9 mouse cellular contexts compared by ENCODE assay signal in the genomic region with DNA sequence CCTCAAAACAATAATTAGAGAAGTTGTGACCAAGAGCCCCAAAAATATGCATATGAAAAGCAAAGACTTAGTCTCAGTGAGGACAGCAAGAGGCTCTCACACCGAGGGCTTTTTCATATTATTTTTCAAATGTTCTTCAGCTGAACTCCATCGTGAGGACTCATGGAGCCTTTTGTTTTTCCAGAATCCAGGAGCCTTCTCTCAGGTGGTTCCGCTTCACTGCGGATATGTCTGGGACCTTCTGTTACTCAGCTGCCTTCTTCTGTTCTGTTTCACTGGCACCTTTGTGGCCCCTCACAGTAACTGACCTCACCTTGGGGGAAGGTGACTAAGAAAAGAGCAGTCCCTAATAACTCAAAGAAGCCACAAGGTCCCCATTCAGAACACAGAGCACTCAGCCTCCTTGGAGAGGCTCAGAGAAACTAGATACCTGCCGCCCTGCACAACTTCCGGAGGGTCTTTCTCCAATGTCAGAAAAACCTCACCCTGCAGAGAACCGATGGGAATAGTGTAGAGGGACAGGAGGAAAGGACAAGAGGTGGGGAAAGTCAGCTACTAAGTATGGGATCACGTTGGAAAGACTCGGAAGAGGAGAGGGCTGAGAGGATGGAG. TPM values are rescaled to one million over a fixed set of nuclear protein-coding genes. Genes with fewer than 3 reads are reported as not detected.
DNase-seq lines count a peak whose midpoint lies in the region; ATAC-seq and TF ChIP-seq lines count a peak whose summit lies in the region.
"Had no signal": no experiment of that assay in that cellular context is flagged by ENCODE, and none has a peak within 500 bp of the region (broad histone marks: within the 10 kb centered on the region; RNA-seq: fewer than 3 reads in every experiment).

No protein-coding gene starts in this region.

- WGBS in heart, embryonic 12.5 days, result 16% methylated on average over 9 of the region's 9 CpGs
- WGBS in forebrain, embryonic 16.5 days, result 6% methylated on average over 9 of the region's 9 CpGs
- WGBS in liver, embryonic 16.5 days (ENCODE audit: insufficient replicate concordance), result 14% methylated on average over 9 of the region's 9 CpGs

- peak overlapping the region; percentile 97 for H3K4me2 ChIP-seq in heart, embryonic 12.5 days
- peak overlapping the region; percentile 95 for H3K4me2 ChIP-seq in forebrain, embryonic 16.5 days (ENCODE audit: low read length)
- H3K4me2 ChIP-seq in liver, embryonic 16.5 days (ENCODE audit: low read depth, low read length), result peak overlapping the region; percentile 58; the same call in 1 of the 2 replicates

- no peak for TF ChIP-seq POLR2A in ES-Bruce4 (IDR thresholded peaks at IDR 0.05; ENCODE audit: insufficient read depth, low read length)

- ATAC-seq in heart, embryonic 12.5 days (ENCODE audit: insufficient number of reproducible peaks, low FRiP score), result no peak
- ATAC-seq in forebrain, embryonic 16.5 days, result no peak
- no peak for ATAC-seq in liver, embryonic 16.5 days (ENCODE audit: low read depth)

- no peak for TF ChIP-seq CTCF in ES-Bruce4 (IDR thresholded peaks at IDR 0.05; ENCODE audit: low read depth, low read length)

- DNase-seq in heart, adult 9 months (ENCODE audit: low spot score in 2 of 2), result no peak
- no peak for DNase-seq in frontal cortex, postnatal 10 days (ENCODE audit: low spot score in 2 of 2)
- DNase-seq in frontal cortex, postnatal 36 days (ENCODE audit: low spot score in 2 of 2), result no peak
- no peak for DNase-seq in frontal cortex, postnatal 14 days (ENCODE audit: low spot score in 2 of 2)
- DNase-seq: B cell, adult 2 months had no signal

- no peaks in the 10 kb centered on the region for H3K9me3 ChIP-seq in heart, embryonic 12.5 days (replicated peaks)
- no peaks in the 10 kb centered on the region for H3K9me3 ChIP-seq in ES-Bruce4 (replicated peaks; ENCODE audit: control insufficient read depth, insufficient read depth, low read length, poor library complexity, severe bottlenecking)
- no peaks in the 10 kb centered on the region for H3K9me3 ChIP-seq in forebrain, embryonic 16.5 days (ENCODE audit: control insufficient read depth, low read length)
- H3K9me3 ChIP-seq in liver, embryonic 16.5 days (replicated peaks; ENCODE audit: control insufficient read depth, low read length), result no peaks in the 10 kb centered on the region

- TF ChIP-seq EP300 in ES-Bruce4 (IDR thresholded peaks at IDR 0.05; ENCODE audit: insufficient read depth, low read depth, low read length), result no peak

- H3K27ac ChIP-seq in heart, embryonic 12.5 days (ENCODE audit: poor library complexity, severe bottlenecking), result no peak overlapping the region
- H3K27ac ChIP-seq in ES-Bruce4 (ENCODE audit: insufficient read depth, low read length), result no peak overlapping the region
- no peak overlapping the region for H3K27ac ChIP-seq in forebrain, embryonic 16.5 days (ENCODE audit: low read length)
- H3K27ac ChIP-seq in liver, embryonic 16.5 days (ENCODE audit: low read length), result no peak overlapping the region

- peak overlapping the region; percentile 72 for H3K9ac ChIP-seq in heart, embryonic 12.5 days
- peak overlapping the region; percentile 65 for H3K9ac ChIP-seq in ES-Bruce4 (ENCODE audit: low read depth, poor library complexity, severe bottlenecking)
- peak overlapping the region; percentile 73 for H3K9ac ChIP-seq in forebrain, embryonic 16.5 days (replicated peaks; ENCODE audit: low read depth, low read length)
- H3K9ac ChIP-seq in liver, embryonic 16.5 days (ENCODE audit: low read depth, low read length), result no peak overlapping the region

- no peaks in the 10 kb centered on the region for H3K36me3 ChIP-seq in heart, embryonic 12.5 days
- H3K36me3 ChIP-seq in ES-Bruce4 (ENCODE audit: control insufficient read depth, insufficient read depth, low read length, poor library complexity, severe bottlenecking), result no peaks in the 10 kb centered on the region
- H3K36me3 ChIP-seq in forebrain, embryonic 16.5 days (ENCODE audit: control insufficient read depth, insufficient read depth), result no peaks in the 10 kb centered on the region
- H3K36me3 ChIP-seq in liver, embryonic 16.5 days (ENCODE audit: control insufficient read depth, insufficient read depth), result no peaks in the 10 kb centered on the region

- H3K4me3 ChIP-seq in heart, embryonic 12.5 days, result peak overlapping the region; percentile 66
- peak overlapping the region; percentile 75 for H3K4me3 ChIP-seq in ES-Bruce4 (ENCODE audit: low read depth, low read length)
- H3K4me3 ChIP-seq in forebrain, embryonic 16.5 days (replicated peaks; ENCODE audit: low read length), result peak overlapping the region; percentile 70
- H3K4me3 ChIP-seq in liver, embryonic 16.5 days (ENCODE audit: low read depth, low read length), result peak overlapping the region; percentile 34; the same call in 1 of the 2 replicates

- H3K27me3 ChIP-seq in heart, embryonic 12.5 days (replicated peaks), result peaks cover 33% of the 10 kb centered on the region
- peaks cover 7% of the 10 kb centered on the region for H3K27me3 ChIP-seq in ES-Bruce4 (ENCODE audit: control insufficient read depth, insufficient read depth, low read length, poor library complexity, severe bottlenecking)
- H3K27me3 ChIP-seq in forebrain, embryonic 16.5 days (replicated peaks; ENCODE audit: control insufficient read depth, insufficient read depth, low read length), result peaks cover 3% of the 10 kb centered on the region
- H3K27me3 ChIP-seq in liver, embryonic 16.5 days (ENCODE audit: control insufficient read depth, insufficient read depth, low read depth, low read length), result peaks cover 18% of the 10 kb centered on the region

- H3K4me1 ChIP-seq in heart, embryonic 12.5 days (replicated peaks), result peaks cover 4% of the 10 kb centered on the region
- H3K4me1 ChIP-seq in ES-Bruce4 (ENCODE audit: control insufficient read depth, insufficient read depth, low read length), result peaks cover 1% of the 10 kb centered on the region
- H3K4me1 ChIP-seq in forebrain, embryonic 16.5 days (replicated peaks; ENCODE audit: control insufficient read depth, insufficient read depth, low read length), result peaks cover 12% of the 10 kb centered on the region
- H3K4me1 ChIP-seq in liver, embryonic 16.5 days (ENCODE audit: control insufficient read depth, low read depth, low read length), result no peaks in the 10 kb centered on the region

RNA-seq across cellular contexts. Expression of gene Bmpr1b, which starts 0.9 kb away (rescaled TPM):
- 1.8 and 2.4 TPM in 2 replicates for polyA plus RNA-seq in heart, embryonic 12.5 days (2016; fragmentation: Nextera tagmentation; extraction: Ambion mirVana)
- polyA plus RNA-seq in ES-Bruce4 (2011; ENCODE audit: insufficient read depth, insufficient read length, low read depth, missing spikeins), result 0.25 and 0.47 TPM in 2 replicates
- polyA plus RNA-seq in forebrain, embryonic 16.5 days (2015; fragmentation: Nextera tagmentation; extraction: Ambion mirVana), result 5.0 and 5.6 TPM in 2 replicates
- 0.09 TPM in 2 replicates for polyA plus RNA-seq in liver, embryonic 16.5 days (2015; fragmentation: Nextera tagmentation; extraction: Ambion mirVana)
